Mouse (Mus musculus) MN1 (cell line): ENCODE measurements at regions not wholly inside any gene's neighbourhood (a gene's known extent, or its start where the extent isn't known, plus 50 kb on each side); places are given as distances from the start of the nearest gene placed in this dataset.

Experiments used
- DNase-seq: peaks from one replicate; pipeline ENCODE4 v3.0.0-alpha.2; 2016; ENCODE audit warnings: low spot score

DNA sequence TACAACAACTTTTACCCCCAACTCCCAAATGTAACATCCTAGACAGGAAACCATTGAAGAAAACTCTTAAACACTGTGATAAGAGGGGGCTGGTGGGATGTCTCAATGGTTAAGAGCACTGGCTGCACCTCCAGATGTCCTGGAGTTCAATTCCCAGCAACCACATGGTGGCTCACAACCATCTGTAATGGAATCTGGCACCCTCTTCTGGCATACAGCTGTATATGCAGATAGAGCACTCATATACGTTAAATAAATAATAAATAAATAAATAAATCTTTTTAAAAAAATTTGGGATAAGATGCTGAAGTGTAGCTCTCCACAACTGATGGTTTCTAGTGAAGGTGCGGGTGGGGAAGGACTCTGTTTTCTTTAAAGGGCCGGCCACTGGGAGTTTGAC, 69.3 kb downstream of the Kctd15 start:
- DNase-seq, result no peak

DNA sequence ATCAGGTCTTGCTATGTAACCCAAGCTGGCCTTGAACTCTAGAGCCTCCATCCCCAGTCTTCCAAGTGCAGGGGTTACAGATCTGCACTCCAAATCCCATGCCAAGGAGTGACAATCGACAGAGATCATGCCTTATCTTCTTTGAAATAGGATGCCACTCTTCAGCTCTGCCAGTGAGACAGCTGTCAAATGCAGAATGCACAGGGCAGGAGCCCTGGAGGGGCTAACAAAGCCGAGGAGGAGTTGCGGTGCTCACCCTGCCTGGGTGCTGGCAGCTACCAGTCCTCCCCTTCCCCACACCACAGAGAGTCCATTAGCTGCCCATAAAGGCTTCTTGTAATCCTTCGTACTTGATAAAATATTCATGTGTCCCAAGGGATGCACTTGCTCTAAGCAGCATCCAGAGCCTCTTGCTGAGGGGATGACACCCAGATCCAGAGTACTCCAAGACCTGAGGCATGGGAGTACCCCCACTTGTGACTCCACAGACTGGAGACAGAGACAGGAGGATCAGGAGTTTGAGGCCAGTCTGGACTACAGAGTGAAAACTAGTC, 71.1 kb downstream of the Kctd15 start:
- DNase-seq, result no peak

DNA sequence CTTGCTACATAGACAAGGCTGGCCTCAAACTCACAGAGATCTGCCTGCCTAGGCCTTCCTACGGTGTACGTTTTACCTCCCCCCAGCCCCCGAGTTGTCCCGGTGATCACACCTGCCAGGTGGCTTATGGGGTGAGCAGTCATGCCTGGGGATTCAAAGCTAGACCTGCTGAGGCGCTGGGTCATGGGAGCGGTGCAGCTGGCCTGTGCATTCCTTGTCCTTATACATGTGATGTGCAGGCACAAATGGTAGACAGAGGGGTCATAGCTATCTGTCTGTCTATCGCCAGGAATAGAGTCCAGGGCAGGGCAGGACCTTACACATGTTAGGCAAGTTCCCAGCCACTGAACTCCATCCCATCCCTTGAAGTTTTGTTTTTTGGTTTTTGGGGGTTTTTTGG, 71.7 kb downstream of the Kctd15 start:
- no peak for DNase-seq

GRCm38 (mm10) chr7:34580866-34581265, 75.7 kb downstream of the Kctd15 start:
- DNase-seq, result no peak

GRCm38 (mm10) chr7:34571295-34571694, 85.2 kb downstream of the Kctd15 start:
- peak; percentile 77 for DNase-seq

GRCm38 (mm10) chr7:34570114-34571065, 86.1 kb downstream of the Kctd15 start:
- peak; percentile 76 for DNase-seq

DNA sequence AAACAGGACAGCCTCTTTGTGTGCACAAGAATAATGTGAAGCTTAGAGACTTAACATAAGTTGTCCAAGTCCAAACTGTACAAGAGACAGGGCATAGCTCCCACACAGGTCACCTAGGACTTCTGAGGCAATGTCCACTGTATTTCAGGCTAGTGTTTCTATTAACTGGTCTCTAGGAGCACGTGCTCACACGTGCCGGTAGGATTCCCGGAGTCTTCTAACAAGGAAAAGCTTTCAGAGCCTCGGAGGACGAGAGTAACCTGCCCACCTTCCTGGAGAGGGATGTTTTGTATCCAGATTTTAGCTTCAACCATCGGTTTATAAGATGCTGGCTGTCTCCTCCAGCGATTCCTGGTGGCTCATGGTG, 86.8 kb downstream of the Kctd15 start:
- DNase-seq, result peak; percentile 45

DNA sequence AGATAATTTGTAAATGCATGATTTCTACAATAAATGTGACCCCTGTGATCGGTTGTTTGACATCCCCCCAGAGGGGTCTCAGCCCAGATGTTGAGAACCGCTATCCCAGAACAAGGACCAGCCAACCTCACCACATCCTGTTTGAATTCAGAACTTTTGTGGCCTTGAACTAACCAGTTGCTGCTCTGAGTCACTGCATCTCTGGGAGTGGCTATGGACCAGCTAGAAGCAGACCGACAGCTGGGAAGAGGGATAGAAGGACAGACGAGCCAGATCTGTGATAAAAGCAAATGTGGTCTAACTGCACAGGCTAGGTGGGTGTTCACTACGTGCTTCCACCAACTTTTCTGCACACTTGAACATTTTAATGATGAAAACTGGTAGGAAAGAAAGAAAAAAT, 89.0 kb downstream of the Kctd15 start:
- no peak for DNase-seq

- DNase-seq, result no peak
Measured at GRCm38 (mm10) chr7:34562160-34562559, 94.4 kb downstream of the Kctd15 start.

DNA sequence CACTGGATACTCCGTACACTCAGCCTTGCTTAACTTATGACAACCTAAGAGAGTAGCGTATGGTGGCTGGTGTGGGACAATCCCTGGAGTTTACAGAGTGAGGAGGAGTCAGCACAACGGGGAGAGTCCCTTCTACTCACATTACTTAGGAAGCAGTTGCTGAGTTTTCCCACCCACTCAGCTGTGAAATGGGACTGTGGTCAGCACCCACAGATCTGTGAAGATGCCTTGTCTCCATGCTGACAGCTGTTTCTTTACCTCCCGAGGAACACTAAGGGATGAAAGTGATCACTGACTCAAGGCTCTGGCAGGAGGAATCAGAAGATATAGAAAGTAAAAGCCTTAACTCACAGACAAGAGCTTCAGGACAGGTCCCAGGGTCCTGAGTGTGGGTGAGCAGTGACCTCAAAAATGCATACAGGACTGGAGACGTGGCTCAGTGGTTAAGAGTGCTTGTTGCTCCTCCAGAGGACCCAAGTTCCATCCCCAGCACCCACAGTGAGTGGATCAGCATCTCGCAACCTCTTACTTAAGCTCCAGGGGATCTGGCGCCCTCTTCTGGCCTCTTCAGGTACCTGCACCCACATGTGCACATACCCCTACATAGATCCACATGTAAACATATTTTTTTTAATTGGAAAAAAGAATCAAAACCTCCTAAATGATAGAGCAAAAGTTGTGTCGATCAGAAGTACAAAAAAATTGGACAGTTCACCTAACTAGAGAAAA, 97.8 kb downstream of the Kctd15 start:
- no peak for DNase-seq

- DNase-seq, result no peak
Measured at GRCm38 (mm10) chr7:34555196-34555595, 101.3 kb downstream of the Kctd15 start.

DNA sequence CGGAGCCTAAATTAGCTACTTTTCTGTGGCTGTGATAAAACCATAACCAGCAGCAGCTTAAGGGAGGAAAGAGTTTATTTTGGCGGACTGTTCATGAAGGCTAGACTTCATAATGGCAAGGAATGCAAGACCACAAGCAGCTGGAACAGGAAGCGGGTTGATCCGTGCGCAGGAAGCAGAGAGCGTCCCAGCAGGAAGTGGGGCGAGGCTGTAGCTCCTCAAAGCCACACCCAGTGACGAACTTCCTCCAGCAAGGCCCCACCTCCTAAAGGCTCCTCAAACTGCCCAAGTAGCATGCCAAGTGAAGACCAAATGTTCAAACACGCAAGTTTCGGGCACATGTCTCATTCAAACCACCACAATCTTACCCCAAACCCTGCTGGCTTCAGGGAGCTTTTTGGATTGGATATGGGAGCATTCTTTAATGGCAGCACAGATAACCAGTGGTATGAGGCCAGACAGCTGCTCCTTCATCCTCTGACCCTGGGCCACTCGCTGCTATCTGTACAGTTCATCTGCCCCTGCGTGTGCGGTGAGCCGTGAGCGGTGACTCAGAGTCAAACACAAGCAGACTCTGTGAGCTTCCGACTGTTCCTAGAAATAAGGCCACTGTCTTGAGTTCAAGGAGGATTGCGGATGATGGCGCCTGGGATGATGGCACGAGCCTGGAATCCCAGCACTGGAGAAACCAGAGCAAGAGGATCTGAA, 109.8 kb downstream of the Kctd15 start:
- DNase-seq, result peak; percentile 78

- DNase-seq, result peak; percentile 10
Measured at GRCm38 (mm10) chr7:34545906-34546305, 110.6 kb downstream of the Kctd15 start.

DNA sequence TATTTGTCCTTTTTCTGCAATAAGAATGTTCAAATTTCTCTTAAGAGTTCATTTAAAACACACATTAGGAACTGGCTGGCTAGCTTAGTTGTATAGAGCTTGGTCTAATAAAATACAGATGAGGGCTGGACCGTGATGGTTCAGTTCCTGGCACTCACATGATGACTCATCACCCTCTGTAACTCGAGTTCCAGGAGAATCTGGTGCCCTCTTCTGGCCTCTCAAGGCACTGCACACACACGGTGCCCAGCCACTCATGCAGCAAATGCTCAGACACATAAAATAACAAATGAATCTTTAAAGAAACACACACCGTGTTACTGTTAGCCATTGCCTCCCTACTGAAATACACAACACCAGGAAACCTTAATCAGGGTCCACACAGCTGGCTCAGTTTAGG, 114.6 kb downstream of the Kctd15 start:
- DNase-seq, result no peak

DNA sequence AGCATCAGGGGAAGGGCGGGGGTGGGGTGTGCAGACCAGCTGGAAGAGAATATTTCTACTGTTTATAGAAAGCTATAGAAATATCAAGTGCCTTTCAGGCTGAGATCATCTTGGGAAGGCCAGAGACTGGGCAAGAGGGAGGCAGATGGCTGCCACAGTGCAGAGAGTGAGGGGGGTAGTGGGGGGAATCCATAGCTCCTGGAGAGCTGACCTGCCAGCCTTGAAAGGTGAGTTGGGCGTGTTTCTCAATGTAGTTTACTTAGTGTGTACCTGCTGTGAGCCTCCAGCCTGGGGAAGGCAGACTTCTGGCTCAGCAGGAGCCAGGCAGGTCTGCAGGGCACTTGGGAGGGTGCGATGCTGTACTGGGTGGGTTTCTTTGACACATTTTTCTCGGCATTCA, 115.5 kb downstream of the Kctd15 start:
- no peak for DNase-seq

- DNase-seq, result no peak
Measured at GRCm38 (mm10) chr7:34539856-34540255, 116.7 kb downstream of the Kctd15 start.

- no peak for DNase-seq
Measured at GRCm38 (mm10) chr7:34538310-34539055, 118.0 kb downstream of the Kctd15 start.

DNA sequence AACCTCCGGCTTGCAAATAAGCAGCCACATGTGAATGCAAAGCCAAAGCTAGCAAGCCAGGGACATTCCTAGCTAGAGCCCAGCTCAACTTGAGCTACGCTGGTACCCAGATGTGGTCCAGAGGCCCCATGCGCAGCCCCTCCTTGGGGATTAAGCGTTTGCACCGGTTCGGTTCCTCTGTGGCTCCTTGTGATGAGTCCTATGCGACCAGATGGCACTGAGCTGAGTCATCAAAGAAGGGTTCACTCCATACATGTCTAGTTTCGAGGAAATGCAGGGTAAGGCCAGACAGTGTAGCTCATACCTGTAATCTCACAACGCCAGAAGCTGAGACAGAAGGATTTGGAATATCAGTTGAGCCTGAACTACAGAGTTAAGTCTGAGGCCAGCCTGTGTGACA, 119.4 kb downstream of the Kctd15 start:
- no peak for DNase-seq

- no peak for DNase-seq
Measured at GRCm38 (mm10) chr7:34534241-34534640, 122.3 kb downstream of the Kctd15 start.

DNA sequence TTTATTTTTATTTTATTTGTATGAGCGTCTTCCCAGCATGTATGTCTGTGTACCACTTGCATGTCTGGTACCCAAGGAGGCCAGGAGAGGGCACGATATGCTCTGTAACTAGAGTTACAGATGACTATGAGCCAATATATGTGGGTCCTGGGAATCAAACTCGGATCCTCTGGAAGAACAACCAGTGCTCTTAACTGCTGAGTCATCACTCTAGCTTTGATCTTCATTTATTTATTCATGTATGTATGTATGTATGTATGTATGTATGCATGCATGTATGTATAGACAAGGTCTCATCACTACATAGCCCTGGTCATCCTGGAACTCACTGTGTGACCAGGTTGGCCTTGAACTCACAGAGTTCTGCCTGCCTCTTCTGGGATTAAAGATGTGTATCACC, 124.9 kb downstream of the Kctd15 start:
- DNase-seq, result no peak

DNA sequence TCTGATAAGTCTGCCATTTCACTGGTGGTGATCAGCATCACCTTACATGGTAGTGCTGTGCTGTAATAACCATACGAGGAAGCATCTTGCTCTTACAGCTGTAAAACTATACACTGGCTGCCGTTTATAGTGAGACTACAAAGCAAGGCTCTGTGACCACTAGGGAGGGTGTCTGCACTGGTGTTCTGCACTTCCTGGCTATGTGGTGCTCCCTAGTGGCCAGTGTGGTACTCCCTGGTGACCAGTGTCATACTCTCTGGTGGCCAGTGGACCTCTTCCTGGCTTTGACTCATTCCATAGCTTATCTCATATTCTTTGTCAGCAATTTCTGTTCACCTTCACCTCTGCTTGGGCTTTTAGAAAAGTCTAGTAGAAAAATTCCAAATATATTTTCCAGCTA, 114.7 kb upstream of the Lsm14a start:
- no peak for DNase-seq

DNA sequence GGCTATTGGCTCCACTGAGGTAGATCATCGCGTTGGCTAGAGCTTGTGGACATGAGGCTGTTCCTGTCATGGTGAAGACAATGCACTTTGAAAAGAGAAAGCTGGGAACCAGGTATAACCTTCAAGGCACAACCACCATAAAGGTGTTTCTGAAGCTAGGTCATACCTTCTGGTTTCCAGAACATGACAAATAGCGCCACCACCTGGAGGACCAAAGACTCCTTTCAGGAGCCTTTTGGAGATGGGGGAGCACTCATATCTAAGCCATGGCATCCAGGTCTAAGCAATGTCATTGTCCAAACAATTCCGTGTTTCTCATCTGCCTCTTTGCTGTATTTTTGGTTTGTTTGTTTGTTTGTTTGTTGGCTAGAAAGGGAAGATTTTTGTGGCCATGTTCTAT, 113.7 kb upstream of the Lsm14a start:
- no peak for DNase-seq
